Mouse (Mus musculus): ENCODE measurements around the gene Lyrm9.

GRCm38 (mm10) chr11:78820337-78821000 is 5.9 kb upstream of the Lyrm9 start:
- TF ChIP-seq CTCF (IDR thresholded peaks at IDR 0.05; ENCODE audit: extremely low read depth, insufficient read depth, insufficient read length, insufficient replicate concordance): no peak
- TF ChIP-seq POLR2A (IDR thresholded peaks at IDR 0.05; ENCODE audit: low read depth, low read length): no peak

Data from spleen, adult 2 months (tissue).